Mouse (Mus musculus) heart, postnatal 0 days (tissue): Measurements from ENCODE around the gene Camkv. TPM values are rescaled to one million over a fixed set of nuclear protein-coding genes. Genes with fewer than 3 reads are reported as not detected.

Experiments used
- ATAC-seq: fragments of 200-750 bp; cut with Nextera tagmentation; 2 replicates; pipeline ENCODE4 v1.8.0; 2017; ENCODE audit warnings: low read depth, moderate number of reproducible peaks, moderate library complexity; ENCODE audit not compliant: insufficient read depth
- DNase-seq: peaks from one replicate; pipeline ENCODE4 v3.0.0-alpha.2; 2016; ENCODE audit warnings: low spot score
- H3K27ac ChIP-seq: fragments of 300-500 bp; sonication (generic); 2 replicates; pipeline ENCODE4 v1.5.1; 2014; ENCODE audit warnings: low read depth, mild to moderate bottlenecking
- H3K27me3 ChIP-seq: fragments of 300-500 bp; sonication (generic); 2 replicates; pipeline ENCODE4 v1.6.1; 2014; ENCODE audit warnings: low read length, mixed read lengths; ENCODE audit not compliant: control insufficient read depth, insufficient read depth
- H3K36me3 ChIP-seq: fragments of 300-500 bp; sonication (generic); replicated peaks from 2 replicates; pipeline ENCODE4 v1.6.1; 2014; ENCODE audit warnings: low read length, mixed read lengths; ENCODE audit not compliant: control insufficient read depth, insufficient read depth
- H3K4me1 ChIP-seq: fragments of 300-500 bp; sonication (generic); 2 replicates; pipeline ENCODE4 v1.6.1; 2014; ENCODE audit warnings: antibody characterized with exemption; ENCODE audit not compliant: control insufficient read depth, insufficient read depth
- H3K4me2 ChIP-seq: fragments of 300-500 bp; sonication (generic); 2 replicates; pipeline ENCODE4 v1.6.1; 2014; ENCODE audit warnings: low read depth, mild to moderate bottlenecking, low read length, moderate library complexity
- H3K4me3 ChIP-seq: fragments of 300-500 bp; sonication (generic); 2 replicates; pipeline ENCODE4 v1.5.1; 2014; ENCODE audit warnings: low read depth, low read length
- H3K9ac ChIP-seq: fragments of 300-500 bp; sonication (generic); replicated peaks from 2 replicates; pipeline ENCODE4 v1.6.1; 2014; ENCODE audit warnings: low read depth, low read length, mixed read lengths
- H3K9me3 ChIP-seq: fragments of 300-500 bp; sonication (generic); replicated peaks from 2 replicates; pipeline ENCODE4 v1.6.1; 2016; ENCODE audit warnings: low read length; ENCODE audit not compliant: control insufficient read depth
- CTCF ChIP-seq: IDR thresholded peaks from 2 replicates; pipeline ENCODE4 v1.5.1; 2016; ENCODE audit warnings: antibody characterized with exemption, control low read depth, low read depth
- EP300 ChIP-seq: IDR thresholded peaks from 2 replicates; pipeline ENCODE4 v1.6.1; 2016; ENCODE audit warnings: antibody characterized with exemption, low read depth
- WGBS: fragments of 180-500 bp; shearing (Covaris S2); extraction: QIAGEN DNeasy Blood & Tissue Kit; methylation state at CpG from one replicate; pipeline ENCODE4 v1.1.7; 2014; 5-methylcytosine and 5-hydroxymethylcytosine counted together
- polyA plus RNA-seq: library from polyadenylated mRNA; unstranded; fragments of >200 nt; fragmentation: Nextera tagmentation; extraction: Ambion mirVana; gene quantifications from 2 replicates; pipeline ENCODE4 v1.2.1, GENCODE M21; 2015
- total RNA-seq: library from RNA; depleted of rRNA; stranded (reverse); fragments of >200 nt; gene quantifications from 2 replicates; pipeline ENCODE4 v1.2.3, GENCODE M21; 2014; ENCODE audit warnings: low replicate concordance

Camkv gene
- total and polyA plus RNA-seq, 2 experiments from 2014 or later: not detected

DNA sequence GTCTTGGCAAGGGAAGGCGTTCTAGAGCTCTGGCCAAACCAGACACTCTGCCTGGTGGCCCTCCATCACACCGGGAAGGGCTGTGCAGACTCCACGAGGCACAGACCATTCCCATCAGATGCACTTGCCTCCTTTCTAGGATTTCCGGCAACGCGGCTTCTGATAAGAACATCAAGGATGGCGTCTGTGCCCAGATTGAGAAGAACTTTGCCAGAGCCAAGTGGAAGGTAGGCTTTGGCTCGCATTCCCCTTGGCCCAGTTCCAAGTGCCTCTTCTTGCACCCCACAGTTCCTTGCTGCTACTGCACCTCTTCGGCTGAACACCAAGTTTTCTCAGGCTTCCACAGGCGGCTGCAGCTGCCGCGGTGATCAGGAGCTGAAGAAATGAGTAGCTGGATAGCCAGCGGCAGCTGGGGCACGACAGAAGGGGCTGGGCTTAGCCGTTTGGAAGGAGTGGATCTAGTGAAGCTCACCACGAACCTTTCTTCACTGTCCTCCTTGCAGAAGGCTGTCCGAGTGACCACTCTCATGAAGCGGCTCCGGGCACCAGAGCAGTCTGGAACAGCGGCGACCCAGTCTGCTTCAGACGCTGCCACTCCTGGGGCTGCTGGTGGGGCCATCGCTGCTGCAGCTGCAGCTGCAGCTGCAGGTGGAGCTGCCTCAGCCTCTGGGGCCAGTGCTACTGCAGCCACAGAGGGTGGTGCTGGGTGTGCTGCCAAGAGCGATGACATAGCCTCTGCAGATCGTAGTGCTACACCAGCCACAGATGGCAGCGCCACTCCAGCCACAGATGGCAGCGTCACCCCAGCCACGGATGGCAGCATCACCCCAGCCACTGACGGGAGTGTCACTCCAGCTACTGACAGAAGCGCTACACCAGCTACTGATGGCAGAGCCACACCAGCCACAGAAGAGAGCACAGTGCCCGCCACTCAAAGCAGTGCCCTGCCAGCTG lies 12.0 kb downstream of the Camkv start:
- Histone ChIP-seq H3K36me3 (no peaks in the 10 kb centered on the region), H3K9me3 (no peaks in the 10 kb centered on the region), H3K4me2 (no peak overlapping the region), H3K4me3 (no peak overlapping the region), H3K27me3 (0 out of 2 replicates have a peak, but pooled peaks cover 3% of the 10 kb centered on the region), H3K27ac (no peak overlapping the region), H3K4me1 (no peaks in the 10 kb centered on the region), H3K9ac (no peak overlapping the region)
- no peak for ATAC-seq
- WGBS: 77% methylated on average over 31 of the region's 31 CpGs
- DNase-seq: no peak
- no peak for TF ChIP-seq CTCF
- TF ChIP-seq EP300: no peak

DNA sequence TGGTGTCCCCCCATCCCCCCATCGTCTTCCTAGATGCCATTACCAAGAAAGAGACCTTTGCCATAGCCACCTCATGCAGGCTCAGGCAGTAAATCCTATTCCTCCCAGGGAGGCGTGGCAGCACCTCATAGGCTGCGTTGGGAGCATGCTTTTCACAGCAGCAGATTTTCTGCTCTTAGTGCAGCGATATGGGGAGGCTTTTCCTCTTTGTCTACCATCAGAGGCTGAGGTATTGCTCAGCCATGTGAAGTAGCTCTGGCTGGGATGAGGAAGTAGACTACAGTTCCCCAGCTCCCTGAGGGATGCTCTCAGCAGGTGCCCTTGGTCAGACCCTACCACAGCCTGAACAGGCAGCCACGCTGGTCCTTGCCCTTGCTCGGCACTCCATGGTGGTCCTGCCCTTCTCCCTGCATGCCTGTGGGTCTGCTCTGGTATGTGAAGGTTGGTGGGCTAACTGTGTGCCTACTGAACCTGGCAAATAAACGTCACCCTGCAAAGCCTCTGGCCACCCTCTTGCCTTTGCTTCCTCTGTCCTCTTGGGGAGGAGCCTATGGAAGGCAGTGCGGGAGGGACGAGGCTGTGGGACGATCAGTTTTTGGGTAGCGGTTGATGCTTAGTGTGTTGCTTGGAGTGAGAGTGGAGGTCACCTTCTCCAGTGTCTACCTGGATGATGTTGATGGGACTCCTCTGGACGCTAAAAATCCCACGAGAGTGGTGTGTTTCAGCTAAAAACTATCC lies 13.9 kb downstream of the Camkv start:
- Histone ChIP-seq H3K4me1 (no peaks in the 10 kb centered on the region), H3K27ac (no peak overlapping the region), H3K27me3 (0 out of 2 replicates have a peak, but pooled peaks cover 3% of the 10 kb centered on the region), H3K4me3 (no peak overlapping the region), H3K9me3 (no peaks in the 10 kb centered on the region), H3K4me2 (no peak overlapping the region), H3K36me3 (no peaks in the 10 kb centered on the region), H3K9ac (no peak overlapping the region)
- WGBS: 73% methylated on average over 13 of the region's 13 CpGs
- no peak for DNase-seq
- TF ChIP-seq EP300 (no peak), CTCF (no peak)
- ATAC-seq: no peak

DNA sequence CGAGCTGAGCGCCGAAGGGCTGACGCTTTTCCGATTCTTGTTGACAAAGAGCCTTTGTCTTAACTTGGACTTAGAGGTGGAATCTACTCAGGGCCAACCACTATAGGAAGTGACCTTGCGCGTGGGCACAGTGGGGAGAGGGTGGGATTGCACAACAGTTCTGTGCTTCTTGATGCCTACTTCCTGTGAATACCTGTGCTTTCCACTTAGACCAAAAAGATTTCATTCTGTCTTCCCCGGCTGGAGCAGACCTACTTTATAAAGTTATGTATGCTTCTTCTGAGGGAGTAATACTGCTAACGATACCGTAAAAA lies 14.4 kb downstream of the Camkv start, which contains the start of gene Traip:
TSS of gene Traip (plus strand) at position 215 of the 314 bp plus-strand sequence.
- 89% methylated on average over 10 of the region's 10 CpGs for WGBS
- Histone ChIP-seq H3K9ac (peak within 1 kb of the TSS; percentile 54), H3K4me2 (peak within 1 kb of the TSS; percentile 93), H3K4me3 (peak within 1 kb of the TSS; percentile 78), H3K36me3 (no peaks in the 10 kb centered on the region), H3K27me3 (0 out of 2 replicates have a peak, but pooled peaks cover 3% of the 10 kb centered on the region), H3K4me1 (no peaks in the 10 kb centered on the region), H3K27ac (peak within 1 kb of the TSS; percentile 46), H3K9me3 (no peaks in the 10 kb centered on the region)
- TF ChIP-seq EP300: no peak
- ATAC-seq (no peak), DNase-seq (no peak)

DNA sequence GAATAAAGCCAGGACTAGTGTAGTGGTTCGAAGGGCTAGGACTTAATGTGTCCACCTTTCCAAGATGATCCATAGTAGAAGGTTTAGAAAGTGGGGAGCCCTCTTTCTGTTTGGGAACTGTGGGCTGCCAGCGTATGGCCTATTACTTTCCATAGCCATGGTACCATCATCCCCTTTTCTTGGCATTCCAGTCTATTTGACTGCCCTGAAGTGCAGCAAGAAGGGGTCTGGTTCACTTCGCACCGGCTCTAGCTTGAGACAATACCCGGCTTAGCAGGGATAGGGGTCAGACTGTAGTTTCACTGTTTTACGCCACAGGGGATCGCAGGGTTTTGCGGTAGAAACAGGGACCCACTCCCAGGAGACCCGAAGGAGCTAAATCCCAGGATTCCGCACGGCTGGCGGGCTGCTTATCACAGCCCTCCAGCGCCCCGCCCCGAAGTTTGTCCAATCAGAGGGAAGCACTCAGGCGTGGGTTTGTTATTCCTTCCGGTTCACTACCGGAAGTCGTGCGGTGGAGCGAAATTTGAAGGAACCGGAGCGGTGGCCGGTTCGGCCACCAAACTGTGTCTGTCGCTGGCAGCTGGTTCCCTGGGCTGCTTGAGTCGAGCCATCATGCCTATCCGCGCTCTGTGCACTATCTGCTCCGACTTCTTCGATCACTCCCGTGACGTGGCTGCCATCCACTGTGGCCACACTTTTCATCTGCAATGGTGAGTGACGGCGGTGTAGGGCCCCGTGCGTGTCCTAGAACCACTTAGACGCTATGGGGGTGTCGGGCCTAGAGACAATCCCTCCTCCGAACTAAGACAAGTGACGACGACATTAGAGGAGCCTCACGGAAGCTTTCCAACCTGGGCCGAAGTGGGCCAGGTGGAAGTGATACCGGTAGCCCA lies 15.2 kb downstream of the Camkv start:
- Histone ChIP-seq H3K27me3 (0 out of 2 replicates have a peak, but pooled peaks cover 3% of the 10 kb centered on the region), H3K9me3 (no peaks in the 10 kb centered on the region), H3K27ac (peak overlapping the region; percentile 46), H3K4me3 (peak overlapping the region; percentile 78), H3K4me2 (peak overlapping the region; percentile 93), H3K4me1 (no peaks in the 10 kb centered on the region), H3K9ac (peak overlapping the region; percentile 54), H3K36me3 (no peaks in the 10 kb centered on the region)
- TF ChIP-seq EP300 (no peak), CTCF (no peak)
- DNase-seq (peak; percentile 86), ATAC-seq (peak; percentile 95)
- 16% methylated on average over 45 of the region's 45 CpGs for WGBS

DNA sequence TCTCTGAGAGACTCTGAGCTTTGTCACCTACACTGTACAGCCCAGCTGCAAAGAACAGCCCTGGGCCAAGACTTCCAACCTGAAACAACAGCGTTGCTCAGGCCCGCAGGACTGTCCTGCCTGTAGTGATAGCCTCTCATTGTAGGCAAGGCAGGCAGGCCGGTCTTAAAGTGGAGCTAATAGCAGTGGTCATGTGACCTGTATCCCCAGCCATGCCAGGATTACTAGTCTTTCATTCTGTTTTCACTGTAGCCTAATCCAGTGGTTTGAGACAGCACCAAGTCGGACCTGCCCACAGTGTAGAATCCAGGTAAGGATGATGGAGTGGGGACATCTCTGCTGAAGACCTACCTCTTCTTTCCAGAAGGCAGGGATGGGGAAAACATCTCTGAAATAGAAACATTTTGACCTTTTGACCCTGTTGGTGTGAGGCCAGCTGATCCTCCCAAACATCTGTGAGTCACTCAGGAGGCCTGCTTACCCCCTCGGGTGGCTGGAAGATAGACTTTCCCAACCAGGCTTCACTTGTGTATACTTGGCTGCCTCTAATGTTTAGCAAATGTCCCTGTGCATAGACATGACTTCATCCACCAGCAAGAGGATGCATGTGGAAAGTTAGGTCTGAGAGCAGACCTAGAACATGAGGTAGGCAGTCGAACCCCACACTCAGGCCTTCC lies 20.3 kb downstream of the Camkv start:
- Histone ChIP-seq H3K4me1 (no peaks in the 10 kb centered on the region), H3K27ac (no peak overlapping the region), H3K9ac (no peak overlapping the region), H3K9me3 (no peaks in the 10 kb centered on the region), H3K4me2 (no peak overlapping the region), H3K4me3 (no peak overlapping the region), H3K36me3 (peaks cover 10% of the 10 kb centered on the region), H3K27me3 (no peaks in the 10 kb centered on the region)
- DNase-seq (no peak), ATAC-seq (no peak)
- 63% methylated on average over 6 of the region's 6 CpGs for WGBS
- TF ChIP-seq EP300: no peak
- TF ChIP-seq CTCF: no peak
